Mouse (Mus musculus) intestine, embryonic 14.5 days (tissue): ENCODE results near the gene Fcrl6. TPM values are rescaled to one million over a fixed set of nuclear protein-coding genes. Genes with fewer than 3 reads are reported as not detected.

Source experiments
- ATAC-seq: fragments of 200-750 bp; cut with Nextera tagmentation; replicated peaks from 2 replicates; pipeline ENCODE4 v1.8.0; 2017; ENCODE audit warnings: low read depth, moderate number of reproducible peaks, moderate TSS enrichment, moderate library complexity; ENCODE audit not compliant: low FRiP score, low TSS enrichment
- DNase-seq: peaks from one replicate; pipeline ENCODE4 v3.0.0-alpha.2; 2018; ENCODE audit warnings: low spot score
- H3K27ac ChIP-seq: fragments of 300-500 bp; sonication (generic); 2 replicates; pipeline ENCODE4 v1.5.1; 2014; ENCODE audit warnings: low read depth, mild to moderate bottlenecking, control low read depth
- H3K27me3 ChIP-seq: fragments of 300-500 bp; sonication (generic); replicated peaks from 2 replicates; pipeline ENCODE4 v1.6.1; 2014; ENCODE audit warnings: low read length, control low read depth; ENCODE audit not compliant: control insufficient read depth, insufficient read depth
- H3K36me3 ChIP-seq: fragments of 300-500 bp; sonication (generic); 2 replicates; pipeline ENCODE4 v1.6.1; 2014; ENCODE audit warnings: low read length, control low read depth; ENCODE audit not compliant: control insufficient read depth, insufficient read depth
- H3K4me1 ChIP-seq: fragments of 300-500 bp; sonication (generic); replicated peaks from 2 replicates; pipeline ENCODE4 v1.6.1; 2014; ENCODE audit warnings: low read length, control low read depth, mixed read lengths; ENCODE audit not compliant: control insufficient read depth, insufficient read depth
- H3K4me2 ChIP-seq: fragments of 300-500 bp; sonication (generic); 2 replicates; pipeline ENCODE4 v1.6.1; 2014; ENCODE audit warnings: low read length
- H3K4me3 ChIP-seq: fragments of 300-500 bp; sonication (generic); 2 replicates; pipeline ENCODE4 v1.5.1; 2014; ENCODE audit warnings: low read depth, low read length, control low read depth, mixed read lengths
- H3K9ac ChIP-seq: fragments of 300-500 bp; sonication (generic); 2 replicates; pipeline ENCODE4 v1.6.1; 2014; ENCODE audit warnings: mild to moderate bottlenecking, low read length
- H3K9me3 ChIP-seq: fragments of 300-500 bp; sonication (generic); 2 replicates; pipeline ENCODE4 v1.6.1; 2016; ENCODE audit warnings: low read length, control low read depth; ENCODE audit not compliant: control insufficient read depth
- WGBS: fragments of 180-500 bp; shearing (Covaris S2); extraction: QIAGEN DNeasy Blood & Tissue Kit; methylation state at CpG from one replicate; pipeline ENCODE4 v1.1.7; 2014; 5-methylcytosine and 5-hydroxymethylcytosine counted together
- polyA plus RNA-seq: library from polyadenylated mRNA; unstranded; fragments of >200 nt; fragmentation: Nextera tagmentation; extraction: Ambion mirVana; gene quantifications from 2 replicates; pipeline ENCODE4 v1.2.1, GENCODE M21; 2014

Fcrl6 gene
- polyA plus RNA-seq, 1 experiment from 2014 or later, result not detected

DNA sequence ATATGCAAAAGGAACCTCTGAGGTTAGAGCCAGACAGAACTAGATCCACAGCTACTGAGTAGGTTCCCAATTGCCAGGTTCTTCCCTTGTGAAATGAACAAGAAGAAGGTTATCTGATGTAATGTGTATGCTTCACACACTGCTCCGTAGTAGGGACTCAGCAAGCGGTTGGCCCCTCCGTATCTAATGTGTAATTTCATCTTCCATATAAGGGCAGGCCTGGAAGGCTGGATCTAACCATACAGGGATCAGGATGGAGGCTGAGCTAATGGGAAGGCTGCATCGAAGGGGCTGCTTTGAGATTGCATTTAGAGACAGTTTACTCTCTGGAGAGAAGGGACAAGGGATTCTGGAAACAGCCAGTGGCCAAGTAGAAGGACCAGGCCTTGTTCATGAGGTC is 34.6 kb downstream of the Fcrl6 start:
- H3K27ac ChIP-seq, result no peak overlapping the region
- H3K4me2 ChIP-seq, result no peak overlapping the region
- H3K27me3 ChIP-seq, result 0 out of 2 replicates have a peak, but pooled peaks cover 4% of the 10 kb centered on the region
- H3K9ac ChIP-seq, result no peak overlapping the region
- no peak overlapping the region for H3K4me3 ChIP-seq
- ATAC-seq, result no peak
- no peak for DNase-seq
- H3K9me3 ChIP-seq, result no peaks in the 10 kb centered on the region
- H3K36me3 ChIP-seq, result no peaks in the 10 kb centered on the region
- H3K4me1 ChIP-seq, result 0 out of 2 replicates have a peak, but pooled peaks cover 3% of the 10 kb centered on the region
- WGBS, result 31% methylated on average over 4 of the region's 4 CpGs

DNA sequence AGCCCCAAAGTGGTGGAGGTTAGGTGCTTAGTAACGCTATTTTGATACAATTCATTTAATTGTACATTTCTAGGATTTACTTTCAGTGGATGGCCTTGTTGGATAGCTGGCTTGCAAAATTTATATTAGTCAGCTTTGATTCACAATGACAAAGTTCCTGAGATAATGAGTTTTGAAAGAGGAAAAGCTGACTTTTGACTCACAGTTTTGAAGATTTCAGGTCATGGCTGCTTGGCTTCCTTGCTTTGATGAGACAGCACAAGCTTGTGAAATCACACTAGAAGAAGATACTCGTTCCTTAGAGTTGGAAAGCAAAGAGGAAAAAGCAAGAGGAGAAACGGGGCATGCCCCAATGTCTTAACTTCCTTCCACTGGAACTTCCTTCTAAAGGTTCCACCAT is 36.2 kb downstream of the Fcrl6 start:
- Histone ChIP-seq H3K4me1 (peaks cover 13% of the 10 kb centered on the region), H3K9me3 (no peaks in the 10 kb centered on the region), H3K27me3 (peaks cover 19% of the 10 kb centered on the region), H3K4me3 (no peak overlapping the region), H3K4me2 (no peak overlapping the region), H3K27ac (no peak overlapping the region), H3K36me3 (no peaks in the 10 kb centered on the region), H3K9ac (no peak overlapping the region)
- WGBS, result 72% methylated on average over 3 of the region's 3 CpGs
- no peak for DNase-seq
- ATAC-seq, result no peak

DNA sequence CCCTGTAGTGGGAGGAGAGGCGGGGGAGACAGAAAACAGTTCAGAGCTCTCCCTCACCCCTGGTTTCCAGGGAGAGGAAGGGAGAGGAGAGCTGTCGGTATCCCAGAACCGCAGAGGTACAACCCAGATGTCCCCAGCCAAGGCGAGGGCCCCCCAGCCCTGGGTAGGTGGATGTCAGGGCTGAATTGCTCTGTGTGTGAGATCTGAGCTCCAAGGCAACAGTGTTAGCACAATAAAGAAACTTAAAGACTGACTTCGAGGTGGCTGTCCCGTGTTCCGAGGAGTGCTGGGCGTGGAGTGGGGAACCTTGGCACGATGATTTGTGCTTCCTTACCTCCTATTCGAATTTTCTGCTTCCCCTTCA is 38.9 kb downstream of the Fcrl6 start:
- Histone ChIP-seq H3K4me3 (peak overlapping the region; percentile 54), H3K4me2 (peak overlapping the region; percentile 96), H3K9me3 (no peaks in the 10 kb centered on the region), H3K27ac (no peak overlapping the region), H3K27me3 (peaks cover 33% of the 10 kb centered on the region), H3K9ac (no peak overlapping the region; the same call in 1 of the 2 replicates), H3K4me1 (peaks cover 13% of the 10 kb centered on the region), H3K36me3 (no peaks in the 10 kb centered on the region)
- no peak for DNase-seq
- 1% methylated on average over 10 of the region's 10 CpGs for WGBS
- peak; percentile 47; the same call in 1 of the 2 replicates for ATAC-seq

DNA sequence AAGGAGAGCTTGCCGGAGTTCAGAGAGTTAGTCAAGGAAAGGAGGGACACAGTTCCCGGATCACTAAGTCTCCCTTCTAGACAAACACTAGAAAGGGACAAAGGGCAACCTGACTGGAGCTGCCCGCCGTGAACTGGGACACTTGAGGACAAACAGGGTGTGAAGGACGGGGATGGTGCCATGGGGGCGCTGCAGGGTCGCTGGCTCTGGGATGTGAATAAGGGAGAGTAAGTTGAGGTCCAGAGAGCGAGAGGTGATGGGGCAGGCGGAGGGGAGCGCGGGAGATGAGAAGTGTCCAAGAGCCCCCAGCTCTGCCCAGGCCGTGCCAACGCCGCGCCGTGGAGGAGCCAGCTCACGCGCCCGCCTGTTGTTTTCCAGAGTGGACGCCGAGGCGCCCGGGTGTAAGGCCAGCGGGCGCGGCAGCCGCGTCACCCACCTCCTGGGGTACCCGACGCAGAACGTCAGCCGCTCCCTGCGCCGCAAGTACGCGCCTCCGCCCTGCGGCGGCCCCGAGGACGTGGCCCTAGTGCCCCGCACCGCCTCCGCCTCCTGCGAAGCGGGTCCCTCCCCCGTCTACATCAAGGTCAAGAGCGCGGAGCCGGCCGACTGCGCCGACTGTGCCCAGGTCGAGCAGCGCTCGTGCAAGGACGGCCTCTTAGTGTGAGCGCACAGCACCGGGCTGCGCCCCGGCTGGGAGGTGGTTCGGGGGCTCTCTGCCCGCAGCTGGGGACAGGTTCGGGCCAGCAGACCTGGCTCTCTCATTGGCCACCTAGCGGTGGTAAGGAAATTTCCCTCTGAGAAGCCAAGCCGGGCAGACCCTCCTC is 39.5 kb downstream of the Fcrl6 start:
- Histone ChIP-seq H3K4me2 (peak overlapping the region; percentile 96), H3K9me3 (no peaks in the 10 kb centered on the region), H3K27ac (no peak overlapping the region), H3K9ac (peak overlapping the region; percentile 49), H3K27me3 (peaks cover 33% of the 10 kb centered on the region), H3K4me1 (peaks cover 13% of the 10 kb centered on the region), H3K4me3 (peak overlapping the region; percentile 54), H3K36me3 (no peaks in the 10 kb centered on the region)
- WGBS, result under 1% methylated on average over 57 of the region's 66 CpGs
- peak; percentile 92 for DNase-seq
- ATAC-seq, result peak; percentile 90

DNA sequence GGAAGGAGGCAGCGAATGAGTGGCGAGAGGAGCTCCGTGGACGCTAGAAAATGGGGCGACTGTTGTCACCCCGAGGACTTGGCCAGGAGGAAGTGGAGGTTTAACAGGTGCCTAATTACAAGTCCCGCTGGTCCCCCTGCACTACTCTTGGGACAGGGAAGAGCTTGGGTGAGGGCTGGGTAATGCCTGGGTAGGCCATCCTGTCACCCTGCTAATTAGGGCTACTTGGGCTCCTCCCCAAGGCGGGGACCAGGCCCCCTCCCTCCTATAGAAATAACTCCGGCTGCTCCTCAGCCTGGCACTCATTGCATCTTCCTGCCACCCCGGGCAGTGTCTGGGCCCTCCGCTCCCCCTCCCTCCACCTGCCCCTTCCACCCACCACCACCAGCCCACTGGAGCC is 46.7 kb downstream of the Fcrl6 start, which contains the start of gene Vsig8:
Gene Vsig8 (plus strand): TSS at position 301 of the 400 bp plus-strand sequence.
- no peak within 1 kb of the TSS for H3K27ac ChIP-seq
- DNase-seq (no peak), ATAC-seq (0 out of 2 replicates have a peak, but pooled peaks have one; percentile 35)
- no peaks in the 10 kb centered on the region for H3K9me3 ChIP-seq
- H3K27me3 ChIP-seq, result peaks cover 8% of the 10 kb centered on the region
- no peaks in the 10 kb centered on the region for H3K36me3 ChIP-seq
- peaks cover 3% of the 10 kb centered on the region for H3K4me1 ChIP-seq
- H3K4me3 ChIP-seq, result no peak within 1 kb of the TSS
- no peak within 1 kb of the TSS for H3K9ac ChIP-seq
- WGBS, result 71% methylated on average over 11 of the region's 11 CpGs
- no peak within 1 kb of the TSS for H3K4me2 ChIP-seq

DNA sequence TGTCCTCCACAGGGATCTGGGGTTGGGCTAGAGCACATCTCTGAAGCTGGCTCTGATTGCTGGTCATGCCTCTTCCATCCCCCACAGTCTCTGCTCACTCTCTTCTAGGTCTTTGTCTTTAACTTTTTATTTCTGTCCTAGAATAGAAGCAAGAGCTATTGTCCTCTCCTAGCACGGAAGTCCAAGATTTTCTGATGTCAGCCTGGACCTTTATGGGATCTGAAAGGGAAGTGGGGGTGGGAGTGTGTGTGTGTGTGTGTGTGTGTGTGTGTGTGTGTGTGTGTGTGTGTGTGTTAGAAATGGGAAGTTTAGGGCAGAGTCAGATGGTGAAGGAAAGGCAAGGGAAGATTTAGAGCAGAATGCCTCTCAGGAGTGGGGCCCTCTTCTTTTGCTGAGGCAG is 49.7 kb downstream of the Fcrl6 start:
- no peak overlapping the region for H3K4me3 ChIP-seq
- H3K9me3 ChIP-seq, result no peaks in the 10 kb centered on the region
- no peak overlapping the region for H3K9ac ChIP-seq
- ATAC-seq, result no peak
- no peak for DNase-seq
- H3K4me1 ChIP-seq, result peaks cover 11% of the 10 kb centered on the region
- no peaks in the 10 kb centered on the region for H3K27me3 ChIP-seq
- no peak overlapping the region for H3K4me2 ChIP-seq
- no peak overlapping the region for H3K27ac ChIP-seq
- no peaks in the 10 kb centered on the region for H3K36me3 ChIP-seq
- WGBS, result 56% methylated on average over 1 of the region's 1 CpGs

DNA sequence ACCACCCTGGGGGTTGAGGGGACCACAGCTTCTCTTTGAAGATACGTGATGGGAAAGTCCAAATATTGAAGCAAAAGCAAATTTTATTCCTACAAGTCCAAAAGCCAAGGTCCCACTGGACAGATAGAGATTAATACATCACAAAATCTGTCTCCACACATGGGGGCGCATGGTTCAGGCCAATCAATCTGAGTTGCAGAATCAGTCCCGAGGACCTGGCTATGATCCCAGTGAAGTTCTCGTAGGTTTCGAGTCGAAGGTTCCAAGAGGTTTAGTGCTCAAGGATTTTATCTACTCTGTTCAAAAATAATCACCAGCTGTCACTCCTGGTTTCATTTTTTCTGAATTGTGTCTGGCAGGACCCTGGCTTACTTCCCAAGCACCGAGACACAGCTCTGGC is 51.3 kb downstream of the Fcrl6 start:
- H3K4me3 ChIP-seq, result peak overlapping the region; percentile 43; the same call in 1 of the 2 replicates
- no peak for DNase-seq
- no peak overlapping the region for H3K27ac ChIP-seq
- H3K9ac ChIP-seq, result no peak overlapping the region
- H3K36me3 ChIP-seq, result no peaks in the 10 kb centered on the region
- H3K9me3 ChIP-seq, result no peaks in the 10 kb centered on the region
- WGBS, result 40% methylated on average over 7 of the region's 7 CpGs
- H3K4me2 ChIP-seq, result peak overlapping the region; percentile 49
- H3K27me3 ChIP-seq, result no peaks in the 10 kb centered on the region
- peaks cover 11% of the 10 kb centered on the region for H3K4me1 ChIP-seq
- ATAC-seq, result no peak

DNA sequence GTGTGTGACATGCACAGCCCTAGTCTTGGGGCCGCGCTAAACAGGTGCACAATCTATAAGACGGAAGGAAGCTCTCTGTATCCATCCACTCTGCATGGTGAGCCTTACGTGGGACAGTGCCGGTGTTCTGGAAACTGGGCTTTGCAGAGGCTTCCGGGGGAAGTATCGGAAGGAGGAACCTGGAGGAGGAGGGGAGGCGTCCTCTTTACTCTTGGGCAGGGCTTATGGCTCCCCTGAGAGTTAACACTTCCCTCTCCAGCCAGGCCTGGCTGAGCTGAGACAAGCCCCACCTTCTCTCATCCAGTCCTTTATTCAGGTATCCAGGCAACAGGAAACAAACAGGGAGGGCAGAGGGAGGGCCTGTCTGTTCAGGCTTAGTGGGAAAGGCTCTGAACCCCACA is 51.8 kb downstream of the Fcrl6 start:
- Histone ChIP-seq H3K4me1 (peaks cover 11% of the 10 kb centered on the region), H3K36me3 (no peaks in the 10 kb centered on the region), H3K9me3 (no peaks in the 10 kb centered on the region), H3K4me3 (peak overlapping the region; percentile 43), H3K27me3 (no peaks in the 10 kb centered on the region), H3K9ac (peak overlapping the region; percentile 3), H3K4me2 (peak overlapping the region; percentile 49), H3K27ac (no peak overlapping the region)
- ATAC-seq (peak; percentile 89), DNase-seq (peak; percentile 80)
- 0% methylated on average over 8 of the region's 8 CpGs for WGBS

DNA sequence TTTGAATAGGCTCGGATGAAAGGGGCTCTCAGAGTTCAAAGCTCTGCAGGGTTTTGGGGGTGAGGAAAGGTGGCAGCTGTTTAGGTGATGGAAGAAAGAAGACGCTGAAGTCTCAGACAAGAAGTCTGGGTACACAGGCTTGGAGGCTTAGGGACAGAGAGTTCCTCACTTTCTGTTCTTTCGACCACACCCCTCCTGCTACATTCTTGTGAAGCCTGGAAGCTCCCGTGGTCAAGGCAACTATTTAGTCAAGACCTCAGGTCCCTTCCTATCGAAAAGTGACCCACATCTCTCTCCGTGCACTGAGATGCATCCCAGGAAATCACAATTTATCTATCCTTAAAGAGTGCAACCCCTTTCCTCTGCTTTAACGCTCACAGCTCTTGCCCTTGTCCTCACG is 52.6 kb downstream of the Fcrl6 start:
- Histone ChIP-seq H3K27me3 (no peaks in the 10 kb centered on the region), H3K9ac (peak overlapping the region; percentile 3; the same call in 1 of the 2 replicates), H3K36me3 (no peaks in the 10 kb centered on the region), H3K27ac (no peak overlapping the region), H3K4me1 (peaks cover 11% of the 10 kb centered on the region), H3K4me2 (peak overlapping the region; percentile 49), H3K4me3 (peak overlapping the region; percentile 43), H3K9me3 (no peaks in the 10 kb centered on the region)
- DNase-seq, result no peak
- 4% methylated on average over 8 of the region's 8 CpGs for WGBS
- ATAC-seq, result no peak
